Mouse (Mus musculus) kidney, embryonic 14.5 days (tissue): ENCODE results near the gene Ikzf1. TPM values are rescaled to one million over a fixed set of nuclear protein-coding genes. Genes with fewer than 3 reads are reported as not detected.

Source experiments
- ATAC-seq: fragments of 200-750 bp; cut with Nextera tagmentation; 2 replicates; pipeline ENCODE4 v1.8.0; 2017; ENCODE audit warnings: moderate number of reproducible peaks, mild to moderate bottlenecking, moderate TSS enrichment, moderate library complexity; ENCODE audit not compliant: low FRiP score, low TSS enrichment
- H3K27ac ChIP-seq: fragments of 300-500 bp; sonication (generic); 2 replicates; pipeline ENCODE4 v1.5.1; 2014; ENCODE audit warnings: low read depth, mild to moderate bottlenecking, low read length, moderate library complexity, mixed read lengths
- H3K27me3 ChIP-seq: fragments of 300-500 bp; sonication (generic); 2 replicates; pipeline ENCODE4 v1.6.1; 2014; ENCODE audit warnings: mild to moderate bottlenecking, low read length; ENCODE audit not compliant: control insufficient read depth, insufficient read depth
- H3K36me3 ChIP-seq: fragments of 300-500 bp; sonication (generic); 2 replicates; pipeline ENCODE4 v1.6.1; 2014; ENCODE audit warnings: low read length, mixed read lengths; ENCODE audit not compliant: control insufficient read depth, insufficient read depth
- H3K4me1 ChIP-seq: fragments of 300-500 bp; sonication (generic); 2 replicates; pipeline ENCODE4 v1.6.1; 2014; ENCODE audit warnings: low read length, mixed read lengths; ENCODE audit not compliant: control insufficient read depth, insufficient read depth
- H3K4me2 ChIP-seq: fragments of 300-500 bp; sonication (generic); replicated peaks from 2 replicates; pipeline ENCODE4 v1.6.1; 2014; ENCODE audit warnings: low read depth, mild to moderate bottlenecking, low read length
- H3K4me3 ChIP-seq: fragments of 300-500 bp; sonication (generic); 2 replicates; pipeline ENCODE4 v1.5.1; 2014; ENCODE audit warnings: mild to moderate bottlenecking, low read length
- H3K9ac ChIP-seq: fragments of 300-500 bp; sonication (generic); 2 replicates; pipeline ENCODE4 v1.6.1; 2014; ENCODE audit warnings: low read depth, mild to moderate bottlenecking, low read length, moderate library complexity
- H3K9me3 ChIP-seq: fragments of 300-500 bp; sonication (generic); 2 replicates; pipeline ENCODE4 v1.6.1; 2016; ENCODE audit warnings: low read length; ENCODE audit not compliant: control insufficient read depth
- WGBS: fragments of 180-500 bp; shearing (Covaris S2); extraction: QIAGEN DNeasy Blood & Tissue Kit; methylation state at CpG from one replicate; pipeline ENCODE4 v1.1.7; 2014; 5-methylcytosine and 5-hydroxymethylcytosine counted together
- polyA plus RNA-seq: library from polyadenylated mRNA; unstranded; fragments of >200 nt; fragmentation: Nextera tagmentation; extraction: Ambion mirVana; gene quantifications from 2 replicates; pipeline ENCODE4 v1.2.1, GENCODE M21; 2014

Ikzf1 gene
- polyA plus RNA-seq, 1 experiment from 2014 or later, result 0.79 TPM

DNA sequence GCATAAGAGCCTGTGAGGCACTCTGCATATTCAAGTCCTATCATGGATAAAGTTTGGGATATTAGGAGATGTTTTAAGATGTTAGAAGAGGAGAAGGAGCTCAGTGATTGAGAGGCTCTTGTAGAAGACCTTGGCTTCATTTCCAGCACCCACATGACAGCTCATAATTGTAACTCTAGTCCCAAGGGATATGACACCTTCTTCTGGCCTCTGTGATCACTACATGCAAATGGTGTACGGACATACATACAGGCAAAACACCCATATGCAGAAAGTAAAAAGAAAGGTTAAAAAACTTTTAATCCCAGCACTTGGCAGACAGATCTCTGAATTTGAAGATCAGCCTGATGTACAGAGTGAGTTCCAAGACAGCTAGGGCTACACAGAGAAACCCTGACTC is 113.9 kb downstream of the Ikzf1 start:
- Histone ChIP-seq H3K36me3 (peaks cover 52% of the 10 kb centered on the region), H3K4me3 (no peak overlapping the region)
- 100% methylated on average over 1 of the region's 1 CpGs for WGBS

DNA sequence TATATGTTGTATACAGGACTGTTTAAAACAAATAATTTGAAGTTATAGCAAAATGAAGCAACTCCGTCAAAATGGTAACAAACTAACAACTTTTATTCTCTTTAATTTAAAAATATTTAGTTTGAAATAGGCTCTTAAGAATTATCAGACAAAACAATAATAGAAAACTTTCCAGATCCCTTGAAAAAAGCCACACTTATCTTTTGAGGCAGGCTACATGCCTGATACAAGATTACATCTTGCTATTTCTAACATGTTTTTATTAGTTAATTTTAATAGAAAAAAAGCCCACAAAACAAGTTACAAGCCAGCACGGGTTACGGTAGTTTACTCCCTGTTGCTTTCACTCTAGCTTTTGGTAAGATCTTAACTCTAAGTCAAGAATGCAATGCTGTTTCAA is 115.5 kb downstream of the Ikzf1 start:
- peaks cover 64% of the 10 kb centered on the region for H3K36me3 ChIP-seq
- H3K9ac ChIP-seq, result no peak overlapping the region
- H3K9me3 ChIP-seq, result no peaks in the 10 kb centered on the region
- H3K4me2 ChIP-seq, result no peak overlapping the region
- H3K4me3 ChIP-seq, result no peak overlapping the region
- 95% methylated on average over 3 of the region's 3 CpGs for WGBS
- ATAC-seq, result no peak
- no peaks in the 10 kb centered on the region for H3K4me1 ChIP-seq
- H3K27me3 ChIP-seq, result no peaks in the 10 kb centered on the region
- no peak overlapping the region for H3K27ac ChIP-seq

More for the DNA sequence above, 113.9 kb downstream of the Ikzf1 start:
- Histone ChIP-seq H3K9ac (no peak overlapping the region), H3K4me2 (no peak overlapping the region), H3K27ac (no peak overlapping the region), H3K9me3 (no peaks in the 10 kb centered on the region), H3K4me1 (no peaks in the 10 kb centered on the region), H3K27me3 (no peaks in the 10 kb centered on the region)
- ATAC-seq, result no peak

DNA sequence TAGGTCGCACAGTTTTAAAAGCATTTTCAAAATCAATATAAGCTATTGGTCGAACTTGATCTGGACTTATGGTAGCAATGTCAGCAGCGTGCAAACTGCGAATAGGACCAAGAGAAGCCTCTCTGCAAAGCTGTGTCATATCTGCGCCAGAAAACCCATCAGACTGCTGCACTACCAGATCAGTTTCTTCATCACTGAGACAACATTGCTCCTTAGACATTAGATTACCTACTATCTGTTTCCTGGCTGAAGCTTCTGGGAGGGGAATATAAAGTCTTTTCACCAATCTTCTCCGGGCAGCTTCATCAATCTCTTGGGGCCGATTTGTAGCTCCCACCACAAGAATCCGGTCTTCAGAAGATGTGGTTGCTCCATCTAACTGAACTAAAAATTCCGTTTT is 116.3 kb downstream of the Ikzf1 start:
- H3K4me2 ChIP-seq, result no peak overlapping the region
- H3K36me3 ChIP-seq, result peaks cover 69% of the 10 kb centered on the region
- H3K27ac ChIP-seq, result no peak overlapping the region
- H3K4me3 ChIP-seq, result no peak overlapping the region
- no peaks in the 10 kb centered on the region for H3K4me1 ChIP-seq
- H3K9me3 ChIP-seq, result no peaks in the 10 kb centered on the region
- no peak for ATAC-seq
- no peaks in the 10 kb centered on the region for H3K27me3 ChIP-seq
- H3K9ac ChIP-seq, result no peak overlapping the region
- 95% methylated on average over 9 of the region's 9 CpGs for WGBS

DNA sequence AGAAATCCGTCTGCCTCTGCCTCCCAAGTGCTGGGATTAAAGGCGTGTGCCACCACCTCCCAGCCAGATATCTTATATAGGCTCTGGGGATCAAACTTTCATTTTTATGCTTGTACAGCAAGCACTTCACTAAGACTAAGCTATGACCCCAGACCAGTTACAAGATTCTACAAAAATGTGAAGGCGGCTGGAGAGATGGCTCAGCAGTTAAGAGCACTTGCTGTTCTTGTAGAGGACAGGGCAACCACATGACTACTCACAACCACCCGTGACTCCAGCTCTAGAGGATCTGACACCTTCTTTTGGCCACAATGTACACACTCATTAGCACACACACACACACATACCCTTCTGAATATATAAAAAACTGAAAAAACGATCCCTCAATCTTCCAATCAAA is 119.6 kb downstream of the Ikzf1 start:
- WGBS, result 92% methylated on average over 5 of the region's 5 CpGs
- peaks cover 52% of the 10 kb centered on the region for H3K36me3 ChIP-seq
- no peak overlapping the region for H3K4me2 ChIP-seq
- H3K9ac ChIP-seq, result no peak overlapping the region
- no peak overlapping the region for H3K4me3 ChIP-seq
- no peaks in the 10 kb centered on the region for H3K27me3 ChIP-seq
- no peak overlapping the region for H3K27ac ChIP-seq
- no peaks in the 10 kb centered on the region for H3K9me3 ChIP-seq
- no peak for ATAC-seq
- peaks cover 6% of the 10 kb centered on the region; the same call in 1 of the 2 replicates for H3K4me1 ChIP-seq

DNA sequence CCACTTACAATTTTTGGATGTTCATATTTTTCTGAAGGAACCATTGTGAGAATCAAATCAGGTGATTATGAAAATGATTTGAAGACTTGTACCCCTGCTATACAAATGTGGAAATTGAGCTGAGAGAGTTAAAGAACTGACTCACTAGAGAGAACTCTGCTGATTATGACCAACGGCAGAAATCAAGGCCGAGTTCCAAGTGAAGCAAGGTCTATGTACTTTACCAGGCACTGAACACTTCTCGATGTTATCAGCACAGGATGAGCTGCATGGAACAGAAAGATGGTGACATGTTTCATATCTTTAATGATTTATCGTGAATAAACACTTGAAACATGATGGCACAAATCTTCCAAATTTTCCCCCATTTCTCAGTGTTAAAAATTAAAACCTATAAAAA is 121.1 kb downstream of the Ikzf1 start:
- ATAC-seq, result no peak
- Histone ChIP-seq H3K36me3 (peaks cover 43% of the 10 kb centered on the region), H3K4me3 (no peak overlapping the region), H3K27me3 (no peaks in the 10 kb centered on the region), H3K4me1 (peaks cover 15% of the 10 kb centered on the region), H3K9ac (no peak overlapping the region), H3K4me2 (no peak overlapping the region), H3K9me3 (no peaks in the 10 kb centered on the region), H3K27ac (no peak overlapping the region)
- 90% methylated on average over 4 of the region's 4 CpGs for WGBS

DNA sequence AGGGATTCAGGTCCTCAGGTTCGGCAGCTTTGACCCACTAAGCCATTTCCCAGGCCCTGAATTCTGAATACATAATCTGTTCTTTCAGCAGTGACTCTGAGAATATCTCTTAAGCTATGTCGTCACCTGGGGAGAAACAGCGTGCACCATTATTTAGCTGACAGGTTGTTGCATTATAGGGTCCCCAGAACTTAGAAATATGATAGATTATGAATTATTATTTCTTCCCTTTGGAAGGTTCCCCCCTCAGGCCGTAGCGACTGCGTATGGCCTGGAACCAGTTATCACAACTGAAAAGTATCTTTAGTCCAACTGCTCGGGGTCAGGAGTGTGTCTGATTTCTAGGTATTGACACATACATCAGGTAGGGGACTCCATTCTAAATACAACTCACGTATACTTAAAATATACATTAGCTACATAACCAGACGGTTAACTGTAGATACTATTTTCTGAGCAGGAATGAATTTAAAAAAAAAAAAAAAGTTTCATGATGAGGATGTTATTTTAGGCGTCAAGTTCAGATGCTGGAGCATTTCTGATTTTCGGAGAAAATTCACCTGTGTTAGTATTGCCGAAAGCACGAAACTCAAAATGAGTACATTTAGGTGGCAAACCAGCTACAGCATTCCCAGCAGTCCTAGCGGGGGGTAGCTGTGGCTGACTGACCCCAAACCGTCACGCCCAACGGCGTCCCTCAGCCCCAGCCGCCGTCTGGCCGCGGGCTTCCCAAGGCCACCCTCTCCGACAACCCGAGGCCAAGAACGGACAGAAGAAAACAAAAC is 123.4 kb downstream of the Ikzf1 start:
- H3K4me3 ChIP-seq, result peak overlapping the region; percentile 76
- 12% methylated on average over 25 of the region's 25 CpGs for WGBS
- H3K27ac ChIP-seq, result peak overlapping the region; percentile 99
- H3K9me3 ChIP-seq, result no peaks in the 10 kb centered on the region
- peak overlapping the region; percentile 82 for H3K4me2 ChIP-seq
- peaks cover 15% of the 10 kb centered on the region for H3K4me1 ChIP-seq
- H3K36me3 ChIP-seq, result peaks cover 22% of the 10 kb centered on the region
- peak; percentile 86; the same call in 1 of the 2 replicates for ATAC-seq
- H3K9ac ChIP-seq, result peak overlapping the region; percentile 79
- H3K27me3 ChIP-seq, result no peaks in the 10 kb centered on the region

DNA sequence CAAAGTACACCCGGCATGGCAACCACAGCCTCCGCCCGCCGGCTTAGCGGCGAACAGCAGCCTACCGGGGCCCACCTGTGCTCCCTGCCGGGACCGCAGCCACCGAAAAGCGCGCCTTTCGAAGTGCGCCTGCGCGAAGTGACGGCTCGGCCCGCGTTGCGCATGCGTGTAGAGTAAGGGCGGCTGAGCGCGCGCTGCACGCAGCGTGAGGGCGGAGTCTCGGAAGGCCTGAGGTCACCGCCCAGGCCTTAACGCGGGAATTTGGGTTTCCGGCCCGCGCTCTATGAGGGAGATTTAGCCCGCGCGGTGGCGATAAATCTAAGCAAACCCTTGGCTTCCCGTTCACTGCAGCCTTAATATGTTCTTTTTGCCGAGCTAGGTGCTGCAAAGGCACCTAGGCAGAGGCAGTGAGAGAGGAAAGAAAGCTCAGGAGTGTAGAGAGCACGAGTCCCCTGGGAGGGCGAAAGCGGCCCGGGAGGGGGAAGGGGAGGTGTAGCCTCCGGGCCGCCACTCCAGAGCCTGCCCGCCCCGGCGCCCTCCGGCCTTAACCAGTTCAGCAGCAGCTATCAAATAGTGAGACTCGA is 124.1 kb downstream of the Ikzf1 start, which contains the start of gene Fignl1:
Gene Fignl1, minus strand, starts transcription at position 143 of the 584 bp plus-strand sequence.
- Histone ChIP-seq H3K36me3 (peaks cover 15% of the 10 kb centered on the region; the same call in 1 of the 2 replicates), H3K9me3 (no peaks in the 10 kb centered on the region), H3K4me3 (peak within 1 kb of the TSS; percentile 76), H3K4me2 (peak within 1 kb of the TSS; percentile 82), H3K4me1 (peaks cover 15% of the 10 kb centered on the region), H3K27me3 (no peaks in the 10 kb centered on the region), H3K27ac (peak within 1 kb of the TSS; percentile 99), H3K9ac (peak within 1 kb of the TSS; percentile 79)
- under 1% methylated on average over 53 of the region's 53 CpGs for WGBS
- ATAC-seq, result peak; percentile 96

DNA sequence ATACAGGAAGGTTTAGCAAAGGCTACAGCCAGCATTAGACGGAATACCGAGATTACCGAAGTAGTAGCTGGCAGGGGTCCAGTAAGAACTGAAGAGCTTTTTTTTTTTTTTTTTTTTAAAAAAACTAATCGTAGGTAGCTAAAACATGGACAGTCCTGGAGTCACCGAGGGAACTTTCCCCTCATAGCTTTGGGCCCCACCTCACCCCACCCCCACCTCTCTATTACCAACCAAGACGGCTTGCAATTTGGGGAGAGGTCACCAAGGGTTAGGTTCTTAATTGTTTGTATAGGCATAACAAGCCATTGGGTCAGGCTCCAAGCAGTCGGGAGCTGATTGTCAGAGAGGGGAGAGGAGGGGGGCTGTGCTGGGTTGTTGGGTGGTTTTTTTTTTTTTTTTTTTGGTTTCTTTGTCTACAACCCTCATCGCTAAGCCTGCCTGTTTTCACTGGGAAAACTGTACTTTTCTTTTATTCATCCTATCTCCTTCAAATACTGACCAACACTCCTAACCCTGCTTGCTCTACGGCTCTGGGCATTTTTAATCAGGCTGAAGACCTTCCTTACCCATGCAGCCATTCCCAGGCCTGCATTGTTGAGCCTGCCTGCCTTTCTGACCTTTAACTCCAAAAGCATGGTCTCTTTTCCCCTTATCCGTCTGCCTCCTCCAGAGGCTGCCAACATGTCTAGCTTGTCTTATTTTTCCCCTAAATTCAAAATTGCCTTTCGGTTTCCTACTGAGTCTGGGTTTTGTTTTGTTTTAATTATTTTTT is 124.8 kb downstream of the Ikzf1 start:
- WGBS, result 4% methylated on average over 11 of the region's 11 CpGs
- Histone ChIP-seq H3K36me3 (peaks cover 10% of the 10 kb centered on the region; the same call in 1 of the 2 replicates), H3K4me2 (peak overlapping the region; percentile 82), H3K4me3 (peak overlapping the region; percentile 76), H3K27ac (peak overlapping the region; percentile 99), H3K9me3 (no peaks in the 10 kb centered on the region), H3K9ac (peak overlapping the region; percentile 79), H3K27me3 (no peaks in the 10 kb centered on the region), H3K4me1 (peaks cover 15% of the 10 kb centered on the region)
- peak; percentile 41 for ATAC-seq
